Mouse (Mus musculus): Measurements from ENCODE around the gene Tom1.

DNA sequence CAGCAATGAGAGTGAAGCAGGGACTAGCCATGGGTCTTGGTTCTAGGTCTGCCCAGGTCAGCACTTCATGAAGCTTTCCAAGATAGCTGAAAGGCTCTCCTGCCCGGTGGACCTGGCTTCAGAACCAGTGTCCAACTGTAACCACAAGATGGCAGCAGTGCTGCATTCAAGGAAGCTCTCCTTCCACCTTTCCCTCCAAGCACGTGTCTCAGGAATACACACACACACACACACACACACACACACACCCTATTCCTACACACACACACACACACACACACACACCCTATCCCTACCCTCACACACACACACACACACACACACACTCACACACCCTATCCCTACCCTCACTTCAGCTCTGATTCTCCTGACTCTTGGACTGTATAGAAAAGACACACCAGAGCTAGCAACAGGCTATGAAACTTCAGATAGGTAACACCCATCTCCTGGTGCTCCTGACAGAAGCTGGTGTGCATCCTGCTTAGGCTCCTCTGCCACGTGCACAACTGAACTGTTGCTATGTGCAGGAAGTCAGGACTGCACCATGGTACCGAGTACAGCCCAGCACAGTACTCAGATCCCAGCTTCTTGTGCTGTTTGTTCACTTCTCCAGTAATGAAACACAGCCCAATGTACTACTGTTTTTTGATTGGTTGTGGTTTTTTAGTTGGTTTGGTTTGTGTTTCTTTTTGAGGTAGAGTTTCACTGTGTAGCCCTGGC is 38.3 kb downstream of the Tom1 start:
- peak; percentile 88 for TF ChIP-seq CTCF (IDR thresholded peaks at IDR 0.05; ENCODE audit: low read depth, low read length)
- no peak for TF ChIP-seq POLR2A (IDR thresholded peaks at IDR 0.05; ENCODE audit: extremely low read depth, insufficient read depth, low read length)

Data from liver, adult 2 months (tissue).